In the genomic region with DNA sequence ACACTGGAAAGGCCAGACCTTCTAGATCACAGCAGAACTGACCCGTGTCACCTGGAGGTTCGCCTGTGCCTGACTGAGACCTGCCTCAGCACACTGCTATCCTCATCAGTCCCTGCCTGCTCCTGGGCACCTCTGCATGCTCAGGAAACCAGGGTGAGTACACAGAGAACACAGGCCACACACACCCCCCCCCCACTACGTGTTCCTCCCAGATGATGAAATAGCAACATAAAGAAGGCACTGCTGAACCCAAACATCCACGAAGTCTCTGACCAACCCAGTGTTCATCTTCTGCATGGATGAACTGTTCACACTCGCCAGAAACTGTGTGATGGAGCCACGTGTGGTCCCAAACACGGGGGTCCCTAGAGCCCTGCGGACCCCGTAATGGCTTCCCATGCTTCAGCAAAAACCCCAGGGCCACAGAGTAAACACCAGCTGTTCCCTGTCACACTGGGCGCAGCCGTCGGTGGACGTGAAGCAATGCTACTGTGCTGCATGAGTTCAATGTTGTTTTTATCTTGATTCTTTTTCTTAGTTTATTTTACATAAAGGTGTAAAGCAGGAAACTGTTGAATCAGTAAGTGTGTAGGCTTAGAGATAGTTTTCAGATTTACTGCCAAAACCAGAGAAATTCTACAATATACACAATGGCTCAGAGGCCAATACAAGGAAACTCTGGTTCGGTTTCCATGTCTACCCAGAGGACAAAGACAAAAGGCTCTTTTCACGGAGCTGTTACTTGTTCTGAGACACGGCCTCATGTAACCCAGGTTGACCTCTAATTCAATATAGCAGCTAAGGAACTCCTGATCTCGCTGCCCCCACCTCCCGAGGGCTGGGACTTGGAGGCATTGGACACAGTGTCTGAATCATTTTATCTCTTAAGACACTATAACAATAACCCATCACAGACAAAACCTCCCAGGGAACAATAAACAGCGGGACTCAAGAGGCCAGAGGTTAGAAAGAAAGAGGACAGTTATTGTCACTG, we compare ENCODE assay signal across 11 mouse cellular contexts. TPM values are rescaled to one million over a fixed set of nuclear protein-coding genes. Genes with fewer than 3 reads are reported as not detected.
DNase-seq lines count a peak whose midpoint lies in the region; ATAC-seq and TF ChIP-seq lines count a peak whose summit lies in the region.
"Had no signal": no experiment of that assay in that cellular context is flagged by ENCODE, and none has a peak within 500 bp of the region (broad histone marks: within the 10 kb centered on the region; RNA-seq: fewer than 3 reads in every experiment).

No protein-coding gene starts in this region.

- WGBS in kidney, embryonic 16.5 days = 54% methylated on average over 19 of the region's 19 CpGs
- 18% methylated on average over 19 of the region's 19 CpGs for WGBS in neural tube, embryonic 15.5 days
- 44% methylated on average over 19 of the region's 19 CpGs for WGBS in embryonic facial prominence, embryonic 14.5 days
- WGBS in stomach, embryonic 15.5 days = 45% methylated on average over 19 of the region's 19 CpGs

- intact Hi-C loops in gastrocnemius, adult 2 months (cut with DNase I) = no loop called here

- peaks cover 31% of the 10 kb centered on the region for H3K36me3 ChIP-seq in kidney, embryonic 16.5 days (ENCODE audit: insufficient read depth, low read length)
- H3K36me3 ChIP-seq in neural tube, embryonic 15.5 days = peaks cover 65% of the 10 kb centered on the region
- H3K36me3 ChIP-seq in embryonic facial prominence, embryonic 14.5 days (ENCODE audit: control insufficient read depth, insufficient read depth, low read length) = 0 out of 2 replicates have a peak, but pooled peaks cover 25% of the 10 kb centered on the region
- no peaks in the 10 kb centered on the region for H3K36me3 ChIP-seq in stomach, embryonic 15.5 days

- no peaks in the 10 kb centered on the region for H3K27me3 ChIP-seq in kidney, embryonic 16.5 days (ENCODE audit: insufficient read depth, low read length)
- H3K27me3 ChIP-seq in neural tube, embryonic 15.5 days (replicated peaks) = no peaks in the 10 kb centered on the region
- H3K27me3 ChIP-seq in embryonic facial prominence, embryonic 14.5 days (replicated peaks; ENCODE audit: control insufficient read depth, insufficient read depth, low read length) = no peaks in the 10 kb centered on the region
- no peaks in the 10 kb centered on the region for H3K27me3 ChIP-seq in stomach, embryonic 15.5 days (replicated peaks)
- H3K27me3 ChIP-seq: CH12.LX had no signal

- ATAC-seq in kidney, embryonic 16.5 days (ENCODE audit: low FRiP score, low TSS enrichment) = no peak
- ATAC-seq in neural tube, embryonic 15.5 days (ENCODE audit: low FRiP score) = no peak
- ATAC-seq in embryonic facial prominence, embryonic 14.5 days (ENCODE audit: low read depth) = peak; percentile 35; the same call in 1 of the 2 replicates
- ATAC-seq in stomach, embryonic 15.5 days (ENCODE audit: insufficient read depth, low FRiP score, low read depth) = peak; percentile 43; the same call in 1 of the 2 replicates

- H3K4me2 ChIP-seq in kidney, embryonic 16.5 days (replicated peaks; ENCODE audit: low read depth, low read length) = no peak overlapping the region
- no peak overlapping the region for H3K4me2 ChIP-seq in neural tube, embryonic 15.5 days
- H3K4me2 ChIP-seq in embryonic facial prominence, embryonic 14.5 days (ENCODE audit: low read depth, low read length) = no peak overlapping the region
- H3K4me2 ChIP-seq in stomach, embryonic 15.5 days = no peak overlapping the region

- no peaks in the 10 kb centered on the region for H3K9me3 ChIP-seq in kidney, embryonic 16.5 days (ENCODE audit: low read length)
- no peaks in the 10 kb centered on the region for H3K9me3 ChIP-seq in neural tube, embryonic 15.5 days (replicated peaks)
- no peaks in the 10 kb centered on the region for H3K9me3 ChIP-seq in embryonic facial prominence, embryonic 14.5 days (ENCODE audit: control insufficient read depth, low read length)
- H3K9me3 ChIP-seq in stomach, embryonic 15.5 days = no peaks in the 10 kb centered on the region

- peak; percentile 52 for DNase-seq in kidney, postnatal 10 days
- DNase-seq in neural tube, embryonic 10.5 days (ENCODE audit: extremely low spot score, low spot score) = peak; percentile 32
- no peak for DNase-seq in embryonic facial prominence, embryonic 14.5 days (ENCODE audit: low spot score)
- DNase-seq in thymus, postnatal 25 days = no peak
- no peak for DNase-seq in gastrocnemius, adult 2 months
- DNase-seq: adrenal gland, adult 8-10 months; kidney, adult 2 months had no signal

- no peak for TF ChIP-seq CTCF in gastrocnemius, adult 2 months (IDR thresholded peaks at IDR 0.05)

- no peaks in the 10 kb centered on the region for H3K4me1 ChIP-seq in kidney, embryonic 16.5 days (ENCODE audit: insufficient read depth, low read length)
- no peaks in the 10 kb centered on the region for H3K4me1 ChIP-seq in neural tube, embryonic 15.5 days
- no peaks in the 10 kb centered on the region for H3K4me1 ChIP-seq in embryonic facial prominence, embryonic 14.5 days (ENCODE audit: control insufficient read depth, insufficient read depth, low read length)
- H3K4me1 ChIP-seq in stomach, embryonic 15.5 days = no peaks in the 10 kb centered on the region

- H3K9ac ChIP-seq in kidney, embryonic 16.5 days (replicated peaks; ENCODE audit: low read length) = no peak overlapping the region
- no peak overlapping the region for H3K9ac ChIP-seq in neural tube, embryonic 15.5 days (replicated peaks)
- no peak overlapping the region for H3K9ac ChIP-seq in embryonic facial prominence, embryonic 14.5 days (ENCODE audit: low read depth, low read length)
- H3K9ac ChIP-seq in stomach, embryonic 15.5 days = no peak overlapping the region

- H3K27ac ChIP-seq in kidney, embryonic 16.5 days (ENCODE audit: low read length) = no peak overlapping the region
- no peak overlapping the region for H3K27ac ChIP-seq in neural tube, embryonic 15.5 days (replicated peaks)
- no peak overlapping the region for H3K27ac ChIP-seq in embryonic facial prominence, embryonic 14.5 days (replicated peaks; ENCODE audit: low read depth, low read length)
- H3K27ac ChIP-seq in stomach, embryonic 15.5 days = no peak overlapping the region
- H3K27ac ChIP-seq in gastrocnemius, adult 2 months = no peak overlapping the region

- H3K4me3 ChIP-seq in kidney, embryonic 16.5 days (ENCODE audit: low read length) = no peak overlapping the region
- no peak overlapping the region for H3K4me3 ChIP-seq in neural tube, embryonic 15.5 days (replicated peaks)
- H3K4me3 ChIP-seq in embryonic facial prominence, embryonic 14.5 days (ENCODE audit: low read depth, low read length) = no peak overlapping the region
- H3K4me3 ChIP-seq in stomach, embryonic 15.5 days (replicated peaks) = no peak overlapping the region
- no peak overlapping the region for H3K4me3 ChIP-seq in gastrocnemius, adult 2 months

RNA-seq across cellular contexts. Expression of gene Lgmn, which starts 43.3 kb away (rescaled TPM):
- 153 and 175 TPM in 2 replicates for polyA plus RNA-seq in kidney, embryonic 16.5 days (2015; fragmentation: Nextera tagmentation; extraction: Ambion mirVana)
- polyA plus RNA-seq in neural tube, embryonic 15.5 days (2015; fragmentation: Nextera tagmentation; extraction: Ambion mirVana) = 117 and 123 TPM in 2 replicates
- 113 and 115 TPM in 2 replicates for polyA plus RNA-seq in embryonic facial prominence, embryonic 14.5 days (2014; fragmentation: Nextera tagmentation; extraction: Ambion mirVana)
- 78.1 and 81.5 TPM in 2 replicates for polyA plus RNA-seq in stomach, embryonic 15.5 days (2015; fragmentation: Nextera tagmentation; extraction: Ambion mirVana)
- total RNA-seq in gastrocnemius, adult 2 months (2021) = 10 to 100 TPM; 21.1 to 30.2 TPM

Comparison
In these comparisons a context has a peak if more than half of its experiments do, and no peak if none do; other contexts are left out.
1. DNase-seq: peak in kidney, postnatal 10 days (single experiment) and neural tube, embryonic 10.5 days (single experiment); none in embryonic facial prominence, embryonic 14.5 days (single experiment), thymus, postnatal 25 days (single experiment) and gastrocnemius, adult 2 months (single experiment).
2. ATAC-seq: peak in embryonic facial prominence, embryonic 14.5 days (single experiment) and stomach, embryonic 15.5 days (single experiment); none in kidney, embryonic 16.5 days (single experiment) and neural tube, embryonic 15.5 days (single experiment).